Mouse (Mus musculus): ENCODE data around the gene Ap1g2. TPM values are rescaled to one million over a fixed set of nuclear protein-coding genes. Genes with fewer than 3 reads are reported as not detected.

The Ap1g2 gene
- polyA plus RNA-seq, 1 experiment from 2014 or later = 18.5 TPM

- Histone ChIP-seq H3K27me3 (ENCODE audit: poor library complexity, severe bottlenecking) (peaks cover 25% of the 10 kb centered on the region), H3K4me1 (peaks cover 36% of the 10 kb centered on the region), H3K36me3 (replicated peaks) (peaks cover 22% of the 10 kb centered on the region), H3K4me3 (no peak overlapping the region), H3K27ac (peak overlapping the region; percentile 53), H3K9me3 (0 out of 2 replicates have a peak, but pooled peaks cover 3% of the 10 kb centered on the region)
- 37% methylated on average over 5 of the region's 5 CpGs for WGBS
- no peak for DNase-seq (ENCODE audit: extremely low spot score, low spot score)
These were observed 46.5 kb downstream of the Ap1g2 start for GRCm38 (mm10) chr14:55059931-55060330.

DNA sequence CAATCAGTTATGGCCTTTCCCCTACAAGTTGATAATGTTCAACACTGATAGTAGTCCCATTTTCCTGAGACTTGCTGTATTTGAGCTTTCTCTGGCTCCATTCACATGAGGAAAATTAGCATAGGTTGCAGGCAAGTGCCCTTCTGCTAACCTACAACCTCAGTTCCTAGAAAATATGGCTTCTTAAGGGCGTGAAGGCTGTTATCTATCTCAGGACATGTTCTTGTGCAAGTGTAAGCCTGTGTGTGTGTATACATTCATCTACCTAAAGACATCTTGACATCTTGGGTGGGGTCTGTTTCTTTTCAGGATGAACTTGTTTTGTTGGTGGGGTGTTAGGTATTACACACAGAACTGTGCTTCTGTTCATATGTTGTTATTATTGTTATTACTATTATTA, 47.4 kb downstream of the Ap1g2 start:
- H3K27me3 ChIP-seq (ENCODE audit: poor library complexity, severe bottlenecking) = peaks cover 22% of the 10 kb centered on the region
- H3K4me3 ChIP-seq = no peak overlapping the region
- WGBS = 93% methylated on average over 1 of the region's 1 CpGs
- H3K36me3 ChIP-seq (replicated peaks) = peaks cover 13% of the 10 kb centered on the region
- H3K4me1 ChIP-seq = peaks cover 36% of the 10 kb centered on the region
- no peak overlapping the region for H3K27ac ChIP-seq
- H3K9me3 ChIP-seq = 0 out of 2 replicates have a peak, but pooled peaks cover 3% of the 10 kb centered on the region
- DNase-seq (ENCODE audit: extremely low spot score, low spot score) = no peak

DNA sequence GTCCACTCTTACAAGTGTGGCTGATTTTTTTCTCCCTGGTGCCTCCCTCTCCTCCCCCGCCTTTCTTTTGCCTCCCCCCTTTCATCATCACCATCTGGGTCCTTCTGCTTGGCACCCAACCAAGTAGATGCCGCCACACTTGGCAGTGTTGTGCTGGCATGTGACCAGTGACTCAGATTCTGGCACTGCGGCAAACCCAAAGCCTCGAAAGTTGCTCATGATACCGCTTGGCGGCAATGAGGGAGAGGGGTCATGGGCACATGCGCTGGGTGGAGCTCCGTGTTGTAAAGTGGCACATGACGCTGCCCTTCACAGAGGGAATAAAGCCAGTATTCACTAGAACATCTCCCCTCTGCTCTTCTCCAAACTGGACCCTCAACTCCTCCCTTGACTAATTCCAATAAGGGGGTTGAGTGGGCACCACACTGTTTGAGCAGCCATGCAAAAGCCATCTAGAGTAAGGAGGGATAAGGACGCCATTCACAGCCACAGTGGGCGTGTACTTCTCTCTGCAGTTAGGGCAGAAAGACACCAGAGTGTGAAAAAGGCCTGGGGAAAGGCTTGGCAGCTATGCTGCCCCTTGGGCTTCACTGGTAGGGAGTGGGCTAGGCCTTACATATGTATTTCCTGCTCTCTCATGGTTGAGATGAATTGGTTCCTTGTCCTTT, 51.1 kb downstream of the Ap1g2 start:
- Histone ChIP-seq H3K4me3 (no peak overlapping the region), H3K36me3 (replicated peaks) (no peaks in the 10 kb centered on the region), H3K27me3 (ENCODE audit: poor library complexity, severe bottlenecking) (peaks cover 10% of the 10 kb centered on the region; the same call in 1 of the 2 replicates), H3K27ac (no peak overlapping the region), H3K9me3 (0 out of 2 replicates have a peak, but pooled peaks cover 3% of the 10 kb centered on the region), H3K4me1 (peaks cover 22% of the 10 kb centered on the region)
- DNase-seq (ENCODE audit: extremely low spot score, low spot score) = no peak
- 79% methylated on average over 11 of the region's 11 CpGs for WGBS

DNA sequence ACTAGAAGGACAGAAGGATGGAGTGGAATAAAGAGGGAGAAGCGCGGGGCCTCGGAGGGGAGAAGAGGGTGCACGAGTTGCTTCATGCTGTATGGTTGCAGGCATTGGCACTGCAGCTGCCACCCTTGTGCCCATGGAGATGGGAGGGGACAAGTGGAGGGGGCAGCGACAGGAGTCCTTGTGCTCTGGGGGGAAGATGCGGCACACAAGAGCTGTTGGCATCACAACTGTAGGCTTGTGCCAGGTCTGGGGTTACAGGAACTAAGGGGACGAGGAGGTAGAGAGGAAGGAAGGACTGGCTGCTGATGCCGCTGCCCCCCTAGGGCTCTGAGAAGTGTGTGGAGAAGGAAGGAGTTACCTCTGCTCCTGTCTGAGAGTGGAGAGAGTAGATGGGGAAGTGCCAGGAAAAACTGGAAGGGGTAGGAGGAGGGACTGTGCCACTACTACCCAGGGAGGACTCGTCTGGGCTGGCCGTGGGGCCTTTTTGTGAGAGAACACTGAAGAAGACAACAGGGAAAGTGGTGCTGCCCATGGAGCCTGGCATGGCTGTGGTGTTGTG, 52.1 kb downstream of the Ap1g2 start:
- Histone ChIP-seq H3K4me3 (no peak overlapping the region), H3K27me3 (ENCODE audit: poor library complexity, severe bottlenecking) (peaks cover 10% of the 10 kb centered on the region; the same call in 1 of the 2 replicates), H3K4me1 (peaks cover 22% of the 10 kb centered on the region), H3K9me3 (0 out of 2 replicates have a peak, but pooled peaks cover 3% of the 10 kb centered on the region), H3K27ac (no peak overlapping the region), H3K36me3 (replicated peaks) (no peaks in the 10 kb centered on the region)
- no peak for DNase-seq (ENCODE audit: extremely low spot score, low spot score)
- 88% methylated on average over 10 of the region's 10 CpGs for WGBS

DNA sequence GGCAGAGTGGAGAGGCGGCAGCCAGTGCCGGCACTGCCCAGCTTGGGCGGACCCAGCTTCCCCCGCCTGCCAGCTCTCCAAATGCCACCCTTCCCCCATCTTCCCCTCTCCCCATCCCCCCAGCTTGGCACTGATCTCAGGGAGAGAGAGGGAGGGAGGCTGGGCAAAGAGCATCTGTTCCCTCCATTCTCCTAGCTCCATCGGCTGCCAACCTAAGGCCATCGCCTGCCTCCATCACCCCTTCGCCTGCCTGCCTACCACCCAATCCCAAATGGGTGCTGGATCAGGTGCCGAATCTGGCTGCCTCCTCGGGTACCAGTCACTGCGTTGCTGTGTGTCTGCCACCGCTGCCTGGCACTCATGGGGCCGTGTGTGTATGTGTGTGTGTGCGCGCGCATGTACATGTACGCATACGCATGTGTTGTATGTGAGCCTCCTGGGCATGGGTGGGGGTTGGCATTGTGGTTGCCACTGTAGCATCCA, 52.6 kb downstream of the Ap1g2 start:
- WGBS = 88% methylated on average over 17 of the region's 17 CpGs
- Histone ChIP-seq H3K27me3 (ENCODE audit: poor library complexity, severe bottlenecking) (peaks cover 10% of the 10 kb centered on the region; the same call in 1 of the 2 replicates), H3K4me3 (no peak overlapping the region), H3K27ac (no peak overlapping the region), H3K9me3 (0 out of 2 replicates have a peak, but pooled peaks cover 3% of the 10 kb centered on the region), H3K36me3 (replicated peaks) (no peaks in the 10 kb centered on the region), H3K4me1 (peaks cover 24% of the 10 kb centered on the region)
- DNase-seq (ENCODE audit: extremely low spot score, low spot score) = no peak

GRCm38 (mm10) chr14:55053050-55053449, 53.3 kb downstream of the Ap1g2 start:
- H3K4me3 ChIP-seq = no peak overlapping the region
- 80% methylated on average over 4 of the region's 4 CpGs for WGBS
- DNase-seq (ENCODE audit: extremely low spot score, low spot score) = no peak
- H3K4me1 ChIP-seq = peaks cover 24% of the 10 kb centered on the region
- 0 out of 2 replicates have a peak, but pooled peaks cover 3% of the 10 kb centered on the region for H3K9me3 ChIP-seq
- H3K27me3 ChIP-seq (ENCODE audit: poor library complexity, severe bottlenecking) = peaks cover 10% of the 10 kb centered on the region; the same call in 1 of the 2 replicates
- no peaks in the 10 kb centered on the region for H3K36me3 ChIP-seq (replicated peaks)
- H3K27ac ChIP-seq = no peak overlapping the region

DNA sequence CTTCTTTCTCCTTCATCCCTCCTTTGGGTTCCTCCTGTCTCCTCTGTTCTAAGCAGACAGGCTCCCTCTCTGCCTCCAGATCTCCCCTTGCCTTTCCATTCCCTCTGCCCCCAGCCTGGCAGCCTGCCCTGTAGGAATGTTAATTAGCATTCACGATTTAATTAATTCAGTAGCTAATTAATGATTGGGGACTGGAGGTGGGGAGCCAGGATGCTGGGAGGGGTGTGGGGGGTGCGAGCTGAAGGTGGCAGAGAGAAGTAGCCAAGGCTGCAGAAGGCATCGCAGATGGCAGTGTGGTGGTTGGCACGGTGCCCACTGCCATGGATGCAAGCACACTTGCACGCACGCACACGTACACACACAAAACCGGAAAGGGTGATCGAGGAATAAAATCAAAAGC, 53.9 kb downstream of the Ap1g2 start:
- no peaks in the 10 kb centered on the region for H3K9me3 ChIP-seq
- DNase-seq (ENCODE audit: extremely low spot score, low spot score) = no peak
- H3K4me1 ChIP-seq = peaks cover 24% of the 10 kb centered on the region
- no peak overlapping the region for H3K4me3 ChIP-seq
- H3K27ac ChIP-seq = no peak overlapping the region
- H3K27me3 ChIP-seq (ENCODE audit: poor library complexity, severe bottlenecking) = peaks cover 10% of the 10 kb centered on the region; the same call in 1 of the 2 replicates
- WGBS = 85% methylated on average over 9 of the region's 9 CpGs
- H3K36me3 ChIP-seq (replicated peaks) = no peaks in the 10 kb centered on the region

Other genes starting within 250 kb of the Ap1g2 start
- 24.0 and 29.5 TPM in 2 replicates for gene Homez, start 235.6 kb downstream of the Ap1g2 start, polyA plus RNA-seq (2016; fragmentation: Nextera tagmentation; extraction: Ambion mirVana)
- 0.96 and 1.0 TPM in 2 replicates for gene Ppp1r3e, start 229.0 kb downstream of the Ap1g2 start, polyA plus RNA-seq (2016; fragmentation: Nextera tagmentation; extraction: Ambion mirVana)
- 2.2 and 2.5 TPM in 2 replicates for gene Bcl2l2, start 223.2 kb downstream of the Ap1g2 start, polyA plus RNA-seq (2016; fragmentation: Nextera tagmentation; extraction: Ambion mirVana)
- gene Gm20521, start 223.2 kb downstream of the Ap1g2 start, polyA plus RNA-seq (2016; fragmentation: Nextera tagmentation; extraction: Ambion mirVana) = not detected in 2 replicates
- gene Pabpn1, start 214.1 kb downstream of the Ap1g2 start, polyA plus RNA-seq (2016; fragmentation: Nextera tagmentation; extraction: Ambion mirVana) = 168 and 174 TPM in 2 replicates
- 38.8 and 40.0 TPM in 2 replicates for gene Slc22a17, start 193.5 kb downstream of the Ap1g2 start, polyA plus RNA-seq (2016; fragmentation: Nextera tagmentation; extraction: Ambion mirVana)
- gene Efs, start 180.5 kb downstream of the Ap1g2 start, polyA plus RNA-seq (2016; fragmentation: Nextera tagmentation; extraction: Ambion mirVana) = 38.3 and 39.0 TPM in 2 replicates
- gene Il25, start 173.9 kb downstream of the Ap1g2 start, polyA plus RNA-seq (2016; fragmentation: Nextera tagmentation; extraction: Ambion mirVana) = not detected in 2 replicates
- gene Cmtm5, start 170.3 kb downstream of the Ap1g2 start, polyA plus RNA-seq (2016; fragmentation: Nextera tagmentation; extraction: Ambion mirVana) = 0.26 and 0.81 TPM in 2 replicates
- gene Myh6, start 139.7 kb downstream of the Ap1g2 start, polyA plus RNA-seq (2016; fragmentation: Nextera tagmentation; extraction: Ambion mirVana) = 0.38 and 0.41 TPM in 2 replicates
- not detected in 2 replicates for gene Gm17428, start 129.7 kb downstream of the Ap1g2 start, polyA plus RNA-seq (2016; fragmentation: Nextera tagmentation; extraction: Ambion mirVana)
- 0.63 and 0.72 TPM in 2 replicates for gene Myh7, start 112.0 kb downstream of the Ap1g2 start, polyA plus RNA-seq (2016; fragmentation: Nextera tagmentation; extraction: Ambion mirVana)
- gene Ngdn, start 91.1 kb downstream of the Ap1g2 start, polyA plus RNA-seq (2016; fragmentation: Nextera tagmentation; extraction: Ambion mirVana) = 102 and 104 TPM in 2 replicates
- gene Zfhx2, start 14.3 kb downstream of the Ap1g2 start, polyA plus RNA-seq (2016; fragmentation: Nextera tagmentation; extraction: Ambion mirVana) = 8.1 and 9.2 TPM in 2 replicates
- gene Thtpa, start 11.8 kb downstream of the Ap1g2 start, polyA plus RNA-seq (2016; fragmentation: Nextera tagmentation; extraction: Ambion mirVana) = 30.5 and 31.4 TPM in 2 replicates
- gene Jph4, start 10.3 kb upstream of the Ap1g2 start, polyA plus RNA-seq (2016; fragmentation: Nextera tagmentation; extraction: Ambion mirVana) = 0.31 and 0.56 TPM in 2 replicates
- gene Dhrs2, start 115.4 kb upstream of the Ap1g2 start, polyA plus RNA-seq (2016; fragmentation: Nextera tagmentation; extraction: Ambion mirVana) = not detected in 2 replicates

Data from forebrain, embryonic 10.5 days (tissue).